Mouse (Mus musculus) myocyte (in vitro differentiated cells): Measurements from ENCODE around the gene Fars2. TPM values are rescaled to one million over a fixed set of nuclear protein-coding genes. Genes with fewer than 3 reads are reported as not detected.

ENCODE experiments used
- H3K27me3 ChIP-seq: one replicate; pipeline ENCODE4 v1.6.1; 2011; ENCODE audit not compliant: control insufficient read depth, insufficient read depth, insufficient read length
- H3K36me3 ChIP-seq: one replicate; pipeline ENCODE4 v1.6.1; 2011; ENCODE audit not compliant: control insufficient read depth, insufficient read depth
- H3K4me2 ChIP-seq: one replicate; pipeline ENCODE4 v1.6.1; 2011; ENCODE audit warnings: low read depth, control low read depth
- H3K4me3 ChIP-seq: one replicate; pipeline ENCODE4 v1.5.1; 2011; ENCODE audit warnings: mild to moderate bottlenecking, control low read depth, moderate library complexity
- H3K79me2 ChIP-seq: one replicate; pipeline ENCODE4 v1.6.1; 2011; ENCODE audit not compliant: control insufficient read depth, insufficient read depth
- H3ac ChIP-seq: one replicate; pipeline ENCODE4 v1.6.1; 2011; ENCODE audit not compliant: control insufficient read depth, insufficient read length
- CEBPB ChIP-seq: IDR thresholded peaks from 2 replicates; pipeline ENCODE4 v1.6.1; 2011; ENCODE audit warnings: mild to moderate bottlenecking, moderate library complexity; ENCODE audit not compliant: poor library complexity, insufficient read depth, severe bottlenecking
- E2F4 ChIP-seq: IDR thresholded peaks from one replicate; pipeline ENCODE4 v1.6.1; 2011; ENCODE audit warnings: mild to moderate bottlenecking, control low read depth, moderate library complexity; ENCODE audit not compliant: insufficient read depth
- MAX ChIP-seq: IDR thresholded peaks from one replicate; pipeline ENCODE4 v1.6.1; 2011; ENCODE audit warnings: low read depth, mild to moderate bottlenecking, control low read depth
- MYOD1 ChIP-seq, 3 experiments: IDR thresholded peaks; one replicate each; pipeline ENCODE4 v1.6.1; 2011; ENCODE audit warnings: control low read depth in 2 of 3, low read depth in 2 of 3, mild to moderate bottlenecking in 2 of 3, moderate library complexity in 1 of 3; ENCODE audit not compliant: insufficient read length in 2 of 3, control insufficient read depth in 1 of 3
- MYOG ChIP-seq, 3 experiments: IDR thresholded peaks; one replicate each; pipeline ENCODE4 v1.6.1; 2011; ENCODE audit warnings: control low read depth in 2 of 3, low read depth in 2 of 3, mild to moderate bottlenecking in 2 of 3; ENCODE audit not compliant: insufficient read length in 2 of 3, control insufficient read depth in 1 of 3, insufficient read depth in 1 of 3
- POLR2A ChIP-seq: IDR thresholded peaks from one replicate; pipeline ENCODE4 v1.6.1; 2011; ENCODE audit warnings: low read depth, mild to moderate bottlenecking, control low read depth, moderate library complexity; ENCODE audit not compliant: insufficient read length
- POLR2AphosphoS2 ChIP-seq: IDR thresholded peaks from one replicate; pipeline ENCODE4 v1.6.1; 2011; ENCODE audit warnings: low read depth, control low read depth; ENCODE audit not compliant: insufficient read length
- REST ChIP-seq: IDR thresholded peaks from one replicate; pipeline ENCODE4 v1.6.1; 2011; ENCODE audit warnings: mild to moderate bottlenecking, control low read depth, moderate library complexity; ENCODE audit not compliant: insufficient read depth, insufficient read length
- SRF ChIP-seq: IDR thresholded peaks from one replicate; pipeline ENCODE4 v1.6.1; 2011; ENCODE audit warnings: low read depth; ENCODE audit not compliant: control insufficient read depth, insufficient read length
- TCF12 ChIP-seq: IDR thresholded peaks from one replicate; pipeline ENCODE4 v1.6.1; 2011; ENCODE audit warnings: mild to moderate bottlenecking, control low read depth; ENCODE audit not compliant: poor library complexity, insufficient read depth, severe bottlenecking
- TCF3 ChIP-seq: IDR thresholded peaks from one replicate; pipeline ENCODE4 v1.6.1; 2011; ENCODE audit warnings: low read depth, control low read depth; ENCODE audit not compliant: insufficient read length
- USF1 ChIP-seq: IDR thresholded peaks from one replicate; pipeline ENCODE4 v1.6.1; 2011; ENCODE audit warnings: low read depth, mild to moderate bottlenecking, control low read depth, moderate library complexity
- polyA plus RNA-seq: library from polyadenylated mRNA; unstranded; fragments of >200 nt; fragmentation: generic; extraction: Trizol; gene quantifications from one replicate; pipeline ENCODE4 v1.2.1, GENCODE M21; 2012; ENCODE audit warnings: missing spikeins

Fars2 gene
- polyA plus RNA-seq, 1 experiment = 53.6 TPM

GRCm38 (mm10) chr13:36242261-36242660 lies 125.0 kb downstream of the Fars2 start:
- no peak for TF ChIP-seq USF1
- TF ChIP-seq POLR2A = no peak
- TF ChIP-seq E2F4 = no peak
- no peak for TF ChIP-seq MAX
- TF ChIP-seq MYOG (IDR thresholded peaks at IDR 0.05; ENCODE audit: control insufficient read depth in 1 of 3, insufficient read depth in 1 of 3, insufficient read length in 2 of 3, low read depth in 2 of 3) = no peak
- TF ChIP-seq REST = no peak
- Histone ChIP-seq H3K27me3 (no peaks in the 10 kb centered on the region), H3K4me3 (no peak overlapping the region), H3K79me2 (no peaks in the 10 kb centered on the region), H3ac (no peak overlapping the region), H3K4me2 (no peak overlapping the region), H3K36me3 (no peaks in the 10 kb centered on the region)

- TF ChIP-seq MYOD1 (IDR thresholded peaks at IDR 0.05; ENCODE audit: control insufficient read depth in 1 of 3, insufficient read length in 2 of 3, low read depth in 2 of 3) = no peak
- TF ChIP-seq REST = no peak
- TF ChIP-seq TCF12 = no peak
- no peak for TF ChIP-seq MYOG (IDR thresholded peaks at IDR 0.05; ENCODE audit: control insufficient read depth in 1 of 3, insufficient read depth in 1 of 3, insufficient read length in 2 of 3, low read depth in 2 of 3)
- no peak for TF ChIP-seq POLR2A
- TF ChIP-seq CEBPB = no peak
- TF ChIP-seq USF1 = no peak
- no peak for TF ChIP-seq TCF3
- TF ChIP-seq MAX = no peak
- no peak for TF ChIP-seq POLR2AphosphoS2
- no peak for TF ChIP-seq E2F4
- Histone ChIP-seq H3K27me3 (no peaks in the 10 kb centered on the region), H3K4me2 (no peak overlapping the region), H3K79me2 (no peaks in the 10 kb centered on the region), H3K4me3 (no peak overlapping the region), H3K36me3 (no peaks in the 10 kb centered on the region), H3ac (no peak overlapping the region)
Measured at GRCm38 (mm10) chr13:36253936-36254335, 136.7 kb downstream of the Fars2 start.

GRCm38 (mm10) chr13:36257213-36257612 lies 140.0 kb downstream of the Fars2 start:
- Histone ChIP-seq H3ac (no peak overlapping the region), H3K4me3 (no peak overlapping the region), H3K79me2 (no peaks in the 10 kb centered on the region), H3K27me3 (no peaks in the 10 kb centered on the region), H3K36me3 (no peaks in the 10 kb centered on the region), H3K4me2 (no peak overlapping the region)
- no peak for TF ChIP-seq MYOD1 (IDR thresholded peaks at IDR 0.05; ENCODE audit: control insufficient read depth in 1 of 3, insufficient read length in 2 of 3, low read depth in 2 of 3)
- no peak for TF ChIP-seq POLR2AphosphoS2
- TF ChIP-seq E2F4 = no peak
- no peak for TF ChIP-seq CEBPB
- no peak for TF ChIP-seq TCF3
- no peak for TF ChIP-seq SRF
- no peak for TF ChIP-seq POLR2A
- no peak for TF ChIP-seq USF1
- TF ChIP-seq MYOG (IDR thresholded peaks at IDR 0.05; ENCODE audit: control insufficient read depth in 1 of 3, insufficient read depth in 1 of 3, insufficient read length in 2 of 3, low read depth in 2 of 3) = no peak
- TF ChIP-seq REST = no peak
- no peak for TF ChIP-seq MAX
- TF ChIP-seq TCF12 = no peak

GRCm38 (mm10) chr13:36259754-36260153 lies 142.5 kb downstream of the Fars2 start:
- H3K4me2 ChIP-seq = no peak overlapping the region
- H3K36me3 ChIP-seq = no peaks in the 10 kb centered on the region
- no peaks in the 10 kb centered on the region for H3K79me2 ChIP-seq
- no peak overlapping the region for H3K4me3 ChIP-seq
- no peak overlapping the region for H3ac ChIP-seq
- TF ChIP-seq POLR2AphosphoS2 (no peak), CEBPB (no peak), MAX (no peak), SRF (no peak), MYOG (IDR thresholded peaks at IDR 0.05; ENCODE audit: control insufficient read depth in 1 of 3, insufficient read depth in 1 of 3, insufficient read length in 2 of 3, low read depth in 2 of 3) (no peak), MYOD1 (IDR thresholded peaks at IDR 0.05; ENCODE audit: control insufficient read depth in 1 of 3, insufficient read length in 2 of 3, low read depth in 2 of 3) (no peak), E2F4 (no peak), USF1 (no peak)
- H3K27me3 ChIP-seq = no peaks in the 10 kb centered on the region

GRCm38 (mm10) chr13:36261299-36261698 lies 144.1 kb downstream of the Fars2 start:
- H3K36me3 ChIP-seq = no peaks in the 10 kb centered on the region
- H3K79me2 ChIP-seq = no peaks in the 10 kb centered on the region
- H3ac ChIP-seq = no peak overlapping the region
- H3K4me3 ChIP-seq = no peak overlapping the region
- H3K27me3 ChIP-seq = no peaks in the 10 kb centered on the region
- H3K4me2 ChIP-seq = no peak overlapping the region
- TF ChIP-seq TCF12 = no peak
- no peak for TF ChIP-seq MYOG (IDR thresholded peaks at IDR 0.05; ENCODE audit: control insufficient read depth in 1 of 3, insufficient read depth in 1 of 3, insufficient read length in 2 of 3, low read depth in 2 of 3)
- no peak for TF ChIP-seq MYOD1 (IDR thresholded peaks at IDR 0.05; ENCODE audit: control insufficient read depth in 1 of 3, insufficient read length in 2 of 3, low read depth in 2 of 3)
- no peak for TF ChIP-seq POLR2AphosphoS2
- TF ChIP-seq SRF = no peak
- no peak for TF ChIP-seq USF1
- TF ChIP-seq MAX = no peak
- no peak for TF ChIP-seq POLR2A
- no peak for TF ChIP-seq REST
- no peak for TF ChIP-seq E2F4
- TF ChIP-seq CEBPB = no peak
- TF ChIP-seq TCF3 = no peak
